Mouse (Mus musculus): ENCODE data around the gene Esrrg.

Gene Esrrg

DNA sequence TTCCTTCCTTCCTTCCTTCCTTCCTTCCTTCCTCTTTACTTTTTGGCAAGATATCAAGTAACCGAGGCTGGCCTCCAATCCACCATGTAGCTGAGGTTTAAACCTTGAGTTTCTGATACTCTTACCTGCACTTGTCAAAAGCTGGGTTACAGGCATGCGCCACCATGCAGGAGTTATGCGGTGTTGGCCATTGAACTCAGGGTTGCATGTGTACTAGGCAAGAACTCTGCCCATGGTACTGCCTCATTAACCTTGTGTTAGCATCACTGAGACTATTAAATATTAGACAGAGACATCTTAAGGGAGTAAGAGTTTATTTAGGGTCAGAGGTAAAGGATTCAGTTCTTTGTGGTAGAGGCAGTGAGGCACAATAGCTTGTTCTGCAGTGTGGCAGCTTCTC lies 161.6 kb downstream of the Esrrg start:
- no peak for DNase-seq (ENCODE audit: low read depth, low spot score)

- no peak for DNase-seq (ENCODE audit: low read depth, low spot score)
Observed at GRCm38 (mm10) chr1:187771067-187771466, 162.5 kb downstream of the Esrrg start.

- peak; percentile 37 for DNase-seq (ENCODE audit: low read depth, low spot score)
Observed at GRCm38 (mm10) chr1:187779589-187780178, 171.1 kb downstream of the Esrrg start.

- DNase-seq (ENCODE audit: low read depth, low spot score): no peak
Observed at GRCm38 (mm10) chr1:187785226-187785625, 176.6 kb downstream of the Esrrg start.

GRCm38 (mm10) chr1:187787055-187788016 lies 178.7 kb downstream of the Esrrg start:
- peak; percentile 33 for DNase-seq (ENCODE audit: low read depth, low spot score)

DNA sequence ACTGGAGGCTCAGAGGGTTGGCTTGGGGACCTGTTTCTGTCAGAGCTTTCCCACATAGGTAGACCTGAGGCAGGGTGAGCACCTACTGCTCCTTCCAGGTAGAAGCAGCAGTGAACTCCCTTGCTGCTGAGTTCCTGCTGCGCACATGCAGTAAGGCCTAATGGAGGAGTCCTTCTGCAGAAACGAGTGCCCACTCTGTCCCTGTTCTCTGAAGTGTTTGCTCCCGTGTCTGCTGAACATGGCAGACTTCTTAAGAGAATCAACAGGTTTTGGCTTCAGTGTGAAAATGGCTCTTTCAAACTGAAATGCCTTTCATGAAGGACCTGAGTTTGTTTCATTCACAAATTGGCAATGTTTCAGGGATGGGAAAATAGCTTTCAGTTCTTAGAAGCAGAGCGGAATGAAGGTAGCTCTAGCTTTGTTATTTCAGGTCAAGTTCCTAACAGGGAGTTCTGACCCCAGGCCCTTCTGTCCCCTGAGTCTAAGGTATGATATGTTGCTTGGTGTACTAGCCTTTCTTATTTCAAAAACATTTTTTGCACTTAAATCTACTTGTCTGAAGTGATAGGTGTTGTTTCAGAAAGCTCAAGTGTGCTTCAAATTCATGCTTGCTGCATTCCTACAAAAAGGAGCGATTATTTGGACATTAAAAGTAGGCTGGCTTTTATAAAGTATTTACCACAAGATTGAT lies 185.8 kb downstream of the Esrrg start:
- no peak for DNase-seq (ENCODE audit: low read depth, low spot score)

- DNase-seq (ENCODE audit: low read depth, low spot score): no peak
Observed at GRCm38 (mm10) chr1:187795551-187795950, 187.0 kb downstream of the Esrrg start.

DNA sequence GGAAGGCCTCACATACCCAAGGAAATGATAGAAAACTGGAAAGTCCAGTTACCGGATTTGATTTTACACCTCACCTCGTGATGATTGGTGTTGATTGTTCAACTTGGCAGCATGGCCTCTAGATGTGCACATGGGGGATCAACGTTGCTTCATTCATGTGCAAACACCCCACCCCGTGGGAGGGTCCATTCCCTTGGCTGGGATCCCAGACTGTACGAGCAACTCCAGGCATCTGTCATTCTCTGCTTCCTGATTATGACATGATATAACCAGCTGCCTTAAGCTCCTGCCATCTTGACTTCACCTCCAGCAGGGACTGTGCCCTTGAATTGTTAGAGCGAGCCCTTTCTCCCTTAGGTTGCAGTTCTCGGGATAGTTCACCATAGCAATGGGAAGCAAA lies 190.7 kb downstream of the Esrrg start:
- DNase-seq (ENCODE audit: low read depth, low spot score): no peak

DNA sequence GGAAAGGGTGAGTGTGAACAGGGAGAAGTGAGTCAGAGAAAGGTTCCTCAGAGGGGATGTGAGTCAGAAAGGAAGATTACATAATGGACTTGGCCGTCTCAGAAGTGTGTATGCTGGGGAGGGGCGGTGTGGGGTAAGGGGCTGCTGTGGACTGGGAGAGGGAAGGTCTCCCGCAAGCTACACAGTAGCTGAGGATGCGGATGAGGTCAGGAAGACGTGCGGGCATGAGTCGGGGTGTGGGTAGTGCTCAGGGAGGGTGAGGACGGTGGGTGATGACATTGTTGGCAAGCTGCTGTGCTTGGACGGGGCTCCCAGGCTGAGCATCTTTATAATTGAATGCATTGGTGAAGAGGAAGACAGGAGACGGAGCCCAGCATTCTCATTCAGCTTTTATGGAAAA lies 192.2 kb downstream of the Esrrg start:
- no peak for DNase-seq (ENCODE audit: low read depth, low spot score)

GRCm38 (mm10) chr1:187803566-187803965 lies 195.0 kb downstream of the Esrrg start:
- no peak for DNase-seq (ENCODE audit: low read depth, low spot score)

DNA sequence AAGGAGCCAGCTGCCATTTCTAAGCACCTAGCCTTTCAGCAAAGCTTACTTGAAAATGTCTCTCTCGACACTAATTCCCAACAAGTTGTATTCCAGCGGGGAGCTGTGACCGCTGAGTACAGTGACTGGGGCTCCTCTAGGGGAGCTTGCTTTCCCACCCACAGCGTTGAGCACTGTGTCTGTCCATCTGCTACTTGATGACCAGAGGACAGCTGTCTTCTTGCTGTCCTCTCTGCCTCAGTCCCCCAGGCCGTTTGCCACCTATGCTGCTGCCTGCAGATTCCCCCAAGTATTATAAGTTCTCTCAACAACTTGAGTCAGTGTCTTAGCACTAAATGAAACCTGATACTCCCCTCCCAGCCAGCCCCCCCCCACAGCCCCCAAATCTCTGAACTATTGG lies 195.4 kb downstream of the Esrrg start:
- DNase-seq (ENCODE audit: low read depth, low spot score): no peak

- no peak for DNase-seq (ENCODE audit: low read depth, low spot score)
Observed at GRCm38 (mm10) chr1:187805001-187805400, 196.4 kb downstream of the Esrrg start.

DNA sequence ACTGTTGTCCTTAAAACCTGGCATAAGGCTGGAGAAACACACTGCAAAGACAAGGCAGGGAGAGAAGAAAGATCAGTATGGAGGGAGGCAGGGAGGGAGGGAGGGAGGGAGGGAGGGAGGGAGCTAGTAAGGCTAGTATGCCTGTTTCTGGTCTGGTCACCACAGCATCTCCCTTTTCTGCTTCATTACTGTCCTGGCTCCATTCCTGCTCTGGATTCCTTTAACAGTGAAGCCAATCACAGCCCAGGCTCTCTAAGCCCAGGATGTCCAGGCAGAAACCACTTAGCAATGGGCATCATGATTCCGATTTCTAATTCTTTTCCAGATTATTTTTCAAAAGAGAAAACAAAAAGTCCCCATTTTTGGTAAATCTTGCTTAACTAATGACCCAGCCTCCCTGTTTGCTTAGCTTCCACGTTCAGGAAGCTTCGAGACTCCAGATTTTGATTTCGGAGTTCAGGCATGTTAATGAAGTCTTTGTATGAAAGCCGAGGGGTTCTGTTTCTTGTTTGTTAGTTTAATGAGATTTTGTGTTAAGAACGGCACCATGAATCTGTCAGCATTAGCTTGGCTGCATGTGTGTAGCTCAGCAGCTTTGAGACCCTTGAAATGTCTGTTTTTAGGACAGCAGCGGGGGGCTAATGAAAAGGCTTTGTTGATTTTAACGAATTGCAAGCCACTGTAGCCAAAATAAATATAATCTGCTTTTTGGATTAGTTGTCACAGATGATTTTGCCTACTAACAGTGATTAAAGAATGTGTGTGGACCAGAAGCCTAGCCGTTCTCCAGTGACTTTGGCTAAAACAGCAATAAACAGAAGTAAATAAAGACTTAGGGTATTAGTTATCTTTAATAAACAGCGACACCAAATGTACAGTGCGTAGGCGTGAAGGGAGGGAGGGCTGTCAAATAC lies 199.1 kb downstream of the Esrrg start:
- no peak for DNase-seq (ENCODE audit: low read depth, low spot score)

GRCm38 (mm10) chr1:187808391-187808922 lies 199.9 kb downstream of the Esrrg start:
- no peak for DNase-seq (ENCODE audit: low read depth, low spot score)

GRCm38 (mm10) chr1:187809546-187809945 lies 201.0 kb downstream of the Esrrg start:
- no peak for DNase-seq (ENCODE audit: low read depth, low spot score)

DNA sequence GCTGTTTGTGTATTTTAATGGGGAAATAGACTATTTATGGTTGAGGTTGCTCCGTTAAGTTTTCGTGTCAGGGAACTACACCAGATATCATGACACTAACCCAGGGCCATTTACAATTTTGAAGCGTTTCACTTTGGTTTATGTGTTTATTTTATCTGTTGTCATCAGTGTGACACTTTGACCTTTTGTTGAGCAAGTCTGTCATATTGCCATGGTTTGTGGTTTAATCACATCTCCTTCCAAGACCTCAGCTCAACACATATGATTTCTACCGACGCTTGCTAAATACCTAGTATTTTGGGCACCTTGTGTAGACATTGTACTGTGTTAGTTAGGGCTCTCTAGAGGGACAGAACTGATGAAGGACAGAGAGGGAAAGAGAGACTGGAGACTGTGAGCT lies 210.8 kb downstream of the Esrrg start:
- no peak for DNase-seq (ENCODE audit: low read depth, low spot score)

- peak; percentile 28 for DNase-seq (ENCODE audit: low read depth, low spot score)
Observed at GRCm38 (mm10) chr1:187821368-187821811, 212.8 kb downstream of the Esrrg start.

- DNase-seq (ENCODE audit: low read depth, low spot score): no peak
Observed at GRCm38 (mm10) chr1:187823351-187823750, 214.8 kb downstream of the Esrrg start.

DNA sequence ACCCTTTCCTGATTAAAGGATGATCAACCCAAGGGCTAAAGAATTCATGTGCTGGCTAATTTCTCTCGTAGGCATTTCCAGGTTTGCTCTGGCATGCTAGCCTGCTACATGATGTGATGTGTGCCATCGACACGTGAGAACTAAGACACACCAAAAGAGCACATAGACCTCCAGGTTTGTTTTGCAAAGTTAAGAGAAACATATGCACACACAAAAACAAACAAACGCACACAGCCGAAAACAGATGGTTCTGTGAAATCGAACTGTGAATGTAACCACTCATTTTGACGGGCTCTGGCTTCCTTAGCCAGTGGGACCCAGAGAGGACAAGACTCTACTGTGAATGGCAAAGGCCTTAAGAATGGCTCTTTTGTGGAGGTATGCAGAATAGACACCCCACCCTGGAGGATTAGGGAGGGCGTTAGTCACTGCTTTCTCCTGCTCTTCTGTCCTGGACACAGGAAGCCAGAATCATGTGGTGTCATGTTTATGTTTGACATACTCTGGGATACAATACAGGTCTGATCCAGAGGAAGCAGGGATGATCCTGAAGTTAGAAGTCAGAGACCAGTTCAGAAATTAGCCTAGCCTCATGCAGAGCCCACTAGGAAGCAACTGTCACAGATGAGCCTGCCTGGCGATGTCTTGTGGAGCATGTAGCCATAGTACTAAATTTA lies 217.0 kb downstream of the Esrrg start:
- DNase-seq (ENCODE audit: low read depth, low spot score): no peak

- DNase-seq (ENCODE audit: low read depth, low spot score): no peak
Observed at GRCm38 (mm10) chr1:187826140-187826539, 217.5 kb downstream of the Esrrg start.
